Mouse (Mus musculus) adrenal gland, postnatal 36 days (tissue): Measurements from ENCODE around the gene Zfr2. TPM values are rescaled to one million over a fixed set of nuclear protein-coding genes. Genes with fewer than 3 reads are reported as not detected.

Experiments used
- DNase-seq, 2 experiments: peaks; one replicate each; pipeline ENCODE4 v3.0.0; 2021; ENCODE audit warnings: mixed read lengths in 1 of 2
- total RNA-seq, 2 experiments: library from RNA; stranded (reverse); gene quantifications; 2 replicates each; pipeline ENCODE4 v1.2.3; 2021

Gene Zfr2
- total RNA-seq, 2 experiments from 2014 or later = 9.2 to 14.2 TPM

DNA sequence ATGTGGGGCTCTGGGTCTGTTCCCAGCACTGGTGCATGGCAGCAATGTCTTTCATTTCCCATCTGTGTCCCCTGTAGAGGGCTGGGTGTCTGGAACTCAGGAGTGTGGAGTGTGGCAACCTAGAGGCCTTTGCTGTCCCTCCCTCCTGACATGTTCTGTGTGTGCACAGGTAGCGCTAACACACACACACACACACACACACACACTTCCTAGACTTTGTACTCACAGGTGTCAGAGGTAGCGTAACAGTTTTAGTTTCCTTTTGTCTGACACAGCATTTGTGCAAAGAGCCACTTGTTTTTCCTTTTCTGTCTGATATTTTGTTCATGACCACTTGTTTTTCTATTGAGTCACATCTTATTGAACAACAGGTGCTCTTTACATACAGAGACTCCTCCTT is 14.8 kb downstream of the Zfr2 start:
- DNase-seq = no peak

- no peak for DNase-seq
Observed at GRCm38 (mm10) chr10:81249442-81249841, 16.5 kb downstream of the Zfr2 start.

DNA sequence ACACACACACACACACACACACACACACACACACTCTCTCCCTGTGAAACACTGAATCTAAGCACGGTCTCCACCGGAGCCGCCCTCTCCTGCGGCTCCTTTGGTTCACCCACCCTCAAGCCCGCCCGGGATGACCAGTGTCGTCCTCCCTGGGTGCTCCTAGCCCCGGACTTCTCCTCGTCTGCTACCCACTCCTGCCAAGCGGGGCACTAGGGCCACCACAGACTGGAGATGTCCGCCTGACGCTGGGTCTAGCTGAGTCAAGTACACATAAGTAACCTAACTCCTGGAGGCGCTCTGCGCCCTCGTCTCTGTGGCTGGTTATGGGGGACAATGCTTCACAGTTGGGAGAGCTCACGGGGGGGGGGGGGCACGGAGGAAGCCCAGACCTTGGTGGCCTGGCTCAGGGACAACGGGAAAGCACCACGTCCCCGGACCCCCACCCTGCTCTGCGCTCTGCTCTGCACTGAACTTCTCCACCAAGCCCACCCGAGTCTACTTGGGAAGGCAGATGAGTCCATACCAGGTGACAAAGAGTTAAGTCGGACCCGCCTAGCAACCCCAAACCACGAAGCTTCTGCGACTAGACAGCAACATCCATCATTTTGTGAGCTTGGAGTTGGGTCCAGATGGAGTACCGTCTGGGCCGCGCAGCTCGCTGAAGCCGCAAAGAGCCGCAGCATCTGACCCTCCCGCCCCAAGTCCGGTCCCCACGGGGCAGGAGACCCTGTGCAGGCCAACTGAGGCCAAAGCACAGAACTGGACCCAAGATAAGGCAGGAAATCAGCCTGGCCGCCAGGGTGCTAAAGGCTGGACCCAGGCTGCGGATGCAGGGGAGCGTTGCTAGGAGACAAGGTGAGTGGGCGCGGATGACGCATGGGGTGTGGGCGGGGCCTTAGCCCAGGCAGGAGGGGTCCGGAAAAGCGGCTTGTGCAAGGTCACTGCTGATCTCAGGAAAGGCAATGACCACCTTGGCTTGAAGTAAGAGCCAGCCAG is 19.8 kb downstream of the Zfr2 start, which contains the start of gene Matk:
TSS of gene Matk (plus strand) at position 512 of the 996 bp plus-strand sequence.
- peak; percentile 61 to 66 for DNase-seq

GRCm38 (mm10) chr10:81254886-81255285 is 21.9 kb downstream of the Zfr2 start:
- no peak for DNase-seq

DNA sequence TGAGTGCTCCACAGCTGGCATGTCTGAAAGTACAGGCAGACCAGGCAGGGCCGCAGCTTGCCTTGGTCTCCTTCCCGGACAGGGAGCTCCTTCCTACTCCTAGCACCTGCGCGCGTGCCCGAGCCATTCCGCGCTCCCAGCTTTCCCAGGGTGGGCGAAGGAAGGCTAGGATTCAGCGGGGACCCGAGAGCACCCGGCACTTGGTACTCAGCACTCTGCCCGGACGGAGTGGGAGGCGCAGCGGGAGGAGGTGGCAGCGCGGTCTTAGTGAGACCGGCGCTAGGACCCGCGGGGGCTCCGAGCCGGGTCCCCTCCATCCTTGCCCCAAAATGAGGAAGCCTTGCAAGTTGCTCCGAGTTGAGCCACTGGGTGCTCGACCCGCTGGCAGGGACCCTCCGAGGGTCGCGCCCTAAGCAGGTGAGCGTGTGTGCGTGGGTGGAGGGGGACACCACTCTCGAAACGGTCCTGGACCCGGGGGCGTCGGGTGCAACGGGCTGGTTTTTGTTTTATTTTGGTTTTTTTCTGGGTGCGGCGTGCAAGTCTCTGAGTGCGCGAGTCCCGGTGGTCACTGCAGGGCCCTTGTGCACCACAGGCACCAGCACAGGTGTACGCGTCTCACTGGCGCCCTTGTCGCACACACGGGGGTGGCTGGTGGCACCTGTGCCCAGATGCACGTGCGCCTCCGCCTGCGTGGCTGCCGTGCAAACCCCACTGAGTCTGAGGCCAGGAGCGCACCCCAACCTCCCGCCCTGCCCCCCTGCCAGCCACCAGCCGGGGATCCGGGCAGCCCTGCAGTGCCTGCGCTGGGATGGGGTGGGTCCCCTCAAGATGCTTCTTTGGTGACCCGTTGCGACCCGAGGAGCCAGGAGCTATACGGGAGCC is 24.4 kb downstream of the Zfr2 start:
- DNase-seq = no peak

GRCm38 (mm10) chr10:81259225-81259884 is 26.4 kb downstream of the Zfr2 start:
- DNase-seq = no peak

DNA sequence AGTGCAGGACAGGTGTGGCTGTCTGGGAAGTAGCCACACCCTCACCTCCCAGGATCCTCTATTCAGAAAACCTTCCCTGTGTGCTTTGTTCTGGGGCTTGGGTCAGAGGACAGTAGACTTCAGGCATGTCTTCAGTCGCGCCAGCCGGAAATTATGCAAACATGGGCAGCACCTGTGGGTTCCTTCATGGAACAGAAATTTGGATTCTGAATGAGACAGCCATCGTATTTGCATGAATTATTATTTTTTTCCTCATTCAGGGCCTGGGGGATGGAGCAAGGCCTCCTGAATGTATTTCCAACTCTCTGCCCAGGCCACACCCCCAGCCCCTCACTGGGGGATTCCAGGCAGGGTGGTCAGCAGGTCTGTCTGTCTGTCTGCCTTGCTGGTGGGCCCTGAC is 28.1 kb downstream of the Zfr2 start:
- no peak for DNase-seq

- DNase-seq = no peak
Observed at GRCm38 (mm10) chr10:81265540-81265939, 32.6 kb downstream of the Zfr2 start.

- peak; percentile 98 to 99 for DNase-seq
Observed at GRCm38 (mm10) chr10:81266211-81267105, 33.5 kb downstream of the Zfr2 start, which contains the start of the genes Mrpl54 and Apba3. Mrpl54 (minus strand) TSS chr10:81266934. Apba3 (plus strand) TSS chr10:81266960.

- peak; percentile 87 to 89 for DNase-seq
Observed at GRCm38 (mm10) chr10:81268056-81268455, 35.1 kb downstream of the Zfr2 start.

DNA sequence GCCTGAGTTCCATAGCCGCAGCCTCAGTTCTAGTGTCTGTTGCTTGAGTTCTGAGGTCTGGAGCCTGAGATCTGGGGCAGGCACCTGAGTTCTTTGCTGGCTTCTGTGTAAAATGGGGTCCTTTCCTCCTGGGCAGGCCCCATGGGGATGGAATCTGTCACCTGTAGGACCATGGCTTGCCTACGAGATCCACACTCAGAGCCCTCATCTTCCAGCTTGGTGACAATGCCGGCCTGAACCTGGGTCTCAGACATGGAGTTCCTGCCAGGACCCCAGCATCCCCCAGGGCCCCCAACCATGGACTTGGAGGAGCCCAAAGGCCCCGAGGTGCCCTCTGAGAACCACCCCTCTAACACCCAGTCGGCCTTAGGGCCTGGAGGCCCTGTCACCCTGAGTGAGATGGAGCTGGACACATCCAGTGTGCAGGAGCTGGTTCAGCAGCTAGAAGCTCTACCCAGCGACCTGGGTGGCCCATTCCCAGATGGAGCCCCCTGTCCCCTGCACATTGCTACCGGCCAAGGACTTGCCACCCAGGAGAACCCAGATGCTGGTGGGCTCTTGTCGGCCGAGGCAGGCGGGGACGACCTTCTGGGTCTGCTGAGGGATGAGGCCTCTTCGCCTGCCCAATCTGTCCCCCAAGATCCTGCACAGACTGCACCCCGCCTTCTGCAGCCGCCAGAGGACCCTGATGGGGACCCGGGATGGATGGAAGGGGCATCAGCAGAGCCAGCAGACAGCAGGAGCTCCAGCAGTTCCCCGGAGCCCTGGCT is 35.9 kb downstream of the Zfr2 start:
- no peak for DNase-seq

GRCm38 (mm10) chr10:81272356-81272755 is 39.4 kb downstream of the Zfr2 start:
- no peak for DNase-seq

GRCm38 (mm10) chr10:81273842-81274241 is 40.9 kb downstream of the Zfr2 start:
- DNase-seq = peak; percentile 55 to 78

DNA sequence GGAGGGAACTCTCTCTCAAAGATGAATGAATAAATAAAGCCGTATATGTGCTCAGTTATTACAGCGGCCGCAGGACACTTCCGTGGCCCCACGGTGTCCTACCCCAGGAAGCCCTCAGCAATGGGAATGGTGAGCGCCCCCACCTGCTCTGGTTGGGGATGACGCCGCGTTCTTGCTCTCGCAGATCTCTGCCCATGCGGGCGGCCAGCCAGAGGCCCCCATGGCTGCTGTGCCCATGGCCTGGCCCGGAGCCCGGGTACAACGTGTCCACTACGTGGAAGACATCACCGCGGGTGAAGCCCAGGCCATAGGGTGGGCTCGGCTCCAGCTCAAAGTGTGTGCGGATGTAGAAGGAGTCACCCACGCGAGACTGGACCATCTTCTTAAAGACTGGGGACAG is 44.7 kb downstream of the Zfr2 start:
- no peak for DNase-seq

- DNase-seq = no peak
Observed at GRCm38 (mm10) chr10:81279496-81279895, 46.5 kb downstream of the Zfr2 start.

DNA sequence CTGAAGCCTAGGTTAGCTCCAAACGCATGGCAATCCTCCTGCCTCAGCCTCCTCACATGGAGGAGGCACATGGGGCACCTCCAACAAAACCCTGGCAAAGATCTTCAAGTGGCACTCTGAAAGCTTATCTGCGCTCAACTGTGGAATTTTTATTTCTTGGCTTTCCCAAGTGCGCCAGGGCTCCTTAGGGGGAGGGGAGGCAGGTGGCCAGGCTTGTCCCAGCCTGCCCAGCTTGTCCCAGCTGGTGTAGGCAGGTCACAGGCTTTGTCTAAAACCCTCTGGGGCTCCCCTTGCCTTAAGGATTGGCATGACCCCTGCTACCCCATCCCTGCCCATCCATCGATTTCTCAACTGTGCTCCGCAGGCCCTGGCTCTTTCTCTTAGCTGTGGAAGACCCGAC is 51.2 kb downstream of the Zfr2 start:
- no peak for DNase-seq

- no peak for DNase-seq
Observed at GRCm38 (mm10) chr10:81284719-81285118, 51.8 kb downstream of the Zfr2 start.

DNA sequence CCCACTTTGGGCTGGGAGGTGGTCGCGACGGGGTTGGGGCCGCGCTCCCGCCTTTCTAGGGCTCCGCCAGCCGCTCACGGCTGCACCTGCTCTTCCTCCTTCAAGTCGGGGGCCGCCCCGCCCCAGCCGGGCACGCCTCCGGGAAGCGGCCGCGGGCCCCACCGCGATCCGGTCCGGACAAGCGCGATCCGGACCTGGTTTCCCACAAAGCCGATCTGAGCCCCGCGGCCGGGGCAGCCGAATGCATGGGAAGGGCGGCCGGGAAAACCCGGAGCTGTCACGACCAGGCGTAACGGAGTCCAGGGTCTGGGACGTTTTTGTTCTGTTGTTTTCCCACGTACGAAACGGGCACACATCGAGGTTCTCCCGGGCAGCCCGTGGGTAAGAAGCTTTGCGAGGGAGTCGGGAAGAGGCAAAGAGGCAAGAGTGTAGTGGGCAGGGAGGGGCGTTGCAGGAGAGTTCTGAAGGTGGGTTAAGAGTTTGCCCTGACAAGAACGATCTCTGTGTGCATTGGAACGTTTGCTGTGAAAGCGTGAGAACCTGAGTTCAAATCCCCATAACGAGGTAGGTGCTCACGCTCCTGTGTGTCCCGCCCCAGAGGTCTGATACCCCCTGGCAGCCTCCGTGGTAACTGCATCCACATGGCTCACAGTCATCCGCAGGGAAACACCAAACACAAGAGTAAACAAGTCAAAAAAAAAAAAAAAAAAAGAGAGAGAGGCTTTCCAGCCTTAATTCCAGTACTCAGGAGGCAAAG is 52.9 kb downstream of the Zfr2 start:
- DNase-seq = peak; percentile 92 to 94

DNA sequence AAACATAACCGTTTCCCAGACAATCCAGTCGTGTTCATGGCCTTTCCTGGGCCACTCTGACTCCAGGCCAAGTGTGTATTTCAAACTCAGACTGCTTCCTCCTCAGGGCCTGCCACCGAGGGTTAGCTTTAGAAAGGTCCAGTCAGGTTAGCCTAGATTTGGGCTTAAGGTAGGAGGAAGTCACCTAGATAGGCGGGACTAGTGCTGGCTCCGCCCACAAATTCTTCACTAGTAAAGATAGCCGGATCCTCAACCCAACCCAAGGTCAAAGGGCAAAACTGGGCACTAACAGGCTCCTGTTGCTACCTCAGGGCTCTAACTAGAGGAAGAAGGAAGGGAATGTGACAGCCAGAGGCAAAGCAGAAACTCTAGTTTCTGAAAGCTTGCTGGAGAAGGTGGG is 53.6 kb downstream of the Zfr2 start:
- DNase-seq = no peak
